Mouse (Mus musculus): ENCODE measurements around the gene Mtmr3. TPM values are rescaled to one million over a fixed set of nuclear protein-coding genes. Genes with fewer than 3 reads are reported as not detected.

Gene Mtmr3
- total and polyA plus RNA-seq, 3 experiments = 31.7 to 46.3 (median 32.5) TPM

Other genes with a start within 250 kb of the Mtmr3 start
- not detected in 2 replicates for gene Hormad2, start 153.8 kb downstream of the Mtmr3 start, total RNA-seq (2012; rRNA removed)
- not detected in 2 replicates for gene Hormad2, start 153.8 kb downstream of the Mtmr3 start, total RNA-seq (2014; rRNA removed)
- not detected in 2 replicates for gene Hormad2, start 153.8 kb downstream of the Mtmr3 start, polyA plus RNA-seq (2012; ENCODE audit: insufficient read length, low read depth)
- gene Gm11032, start 25.2 kb upstream of the Mtmr3 start, total RNA-seq (2012; rRNA removed) = not detected in 2 replicates
- gene Gm11032, start 25.2 kb upstream of the Mtmr3 start, total RNA-seq (2014; rRNA removed) = not detected in 2 replicates
- not detected in 2 replicates for gene Gm11032, start 25.2 kb upstream of the Mtmr3 start, polyA plus RNA-seq (2012; ENCODE audit: insufficient read length, low read depth)
- 34.6 and 37.2 TPM in 2 replicates for gene Ascc2, start 42.9 kb upstream of the Mtmr3 start, total RNA-seq (2012; rRNA removed)
- gene Ascc2, start 42.9 kb upstream of the Mtmr3 start, total RNA-seq (2014; rRNA removed) = 25.1 and 26.0 TPM in 2 replicates
- 50.4 and 52.9 TPM in 2 replicates for gene Ascc2, start 42.9 kb upstream of the Mtmr3 start, polyA plus RNA-seq (2012; ENCODE audit: insufficient read length, low read depth)
- gene Uqcr10, start 109.5 kb upstream of the Mtmr3 start, total RNA-seq (2012; rRNA removed) = 1,522 and 1,539 TPM in 2 replicates
- gene Uqcr10, start 109.5 kb upstream of the Mtmr3 start, total RNA-seq (2014; rRNA removed) = 905 and 1,007 TPM in 2 replicates
- 740 and 776 TPM in 2 replicates for gene Uqcr10, start 109.5 kb upstream of the Mtmr3 start, polyA plus RNA-seq (2012; ENCODE audit: insufficient read length, low read depth)
- gene Zmat5, start 109.8 kb upstream of the Mtmr3 start, total RNA-seq (2012; rRNA removed) = 74.8 and 75.2 TPM in 2 replicates
- 27.9 and 35.9 TPM in 2 replicates for gene Zmat5, start 109.8 kb upstream of the Mtmr3 start, total RNA-seq (2014; rRNA removed)
- 41.8 and 51.4 TPM in 2 replicates for gene Zmat5, start 109.8 kb upstream of the Mtmr3 start, polyA plus RNA-seq (2012; ENCODE audit: insufficient read length, low read depth)
- 0.50 and 0.51 TPM in 2 replicates for gene Cabp7, start 151.9 kb upstream of the Mtmr3 start, total RNA-seq (2012; rRNA removed)
- gene Cabp7, start 151.9 kb upstream of the Mtmr3 start, total RNA-seq (2014; rRNA removed) = not detected in 2 replicates
- not detected in 2 replicates for gene Cabp7, start 151.9 kb upstream of the Mtmr3 start, polyA plus RNA-seq (2012; ENCODE audit: insufficient read length, low read depth)

Measured in CH12.LX (cell line).